Mouse (Mus musculus): Measurements from ENCODE around the gene Ptpn23.

DNA sequence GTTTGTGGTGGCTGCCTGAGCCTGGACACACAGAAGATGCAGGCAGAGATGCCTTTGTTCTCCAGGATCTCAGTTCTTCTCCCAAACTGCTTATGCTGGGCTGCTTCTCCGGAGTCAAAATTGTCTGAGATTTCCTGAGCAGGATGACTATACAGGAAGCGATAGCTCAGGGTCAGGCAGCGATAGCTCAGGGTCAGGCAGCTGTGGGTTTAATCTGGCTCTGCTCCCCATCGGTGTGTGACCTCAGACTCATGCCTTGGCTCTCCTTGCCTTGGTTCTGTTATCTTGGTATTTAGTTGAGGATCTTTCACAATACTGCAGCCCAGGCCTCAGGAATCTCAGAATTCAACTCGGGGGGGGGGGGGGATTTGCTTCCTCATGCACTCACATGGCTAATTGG, 41.3 kb downstream of the Ptpn23 start:
- TF ChIP-seq CTCF (IDR thresholded peaks at IDR 0.05; ENCODE audit: low read depth), result no peak
- TF ChIP-seq EP300 (IDR thresholded peaks at IDR 0.05; ENCODE audit: low read depth), result no peak
